Mouse (Mus musculus): Measurements from ENCODE around the gene Ptprq. TPM values are rescaled to one million over a fixed set of nuclear protein-coding genes. Genes with fewer than 3 reads are reported as not detected.

The Ptprq gene
- total RNA-seq, 2 experiments from 2014 or later, result 0.18 to 0.25 TPM

DNA sequence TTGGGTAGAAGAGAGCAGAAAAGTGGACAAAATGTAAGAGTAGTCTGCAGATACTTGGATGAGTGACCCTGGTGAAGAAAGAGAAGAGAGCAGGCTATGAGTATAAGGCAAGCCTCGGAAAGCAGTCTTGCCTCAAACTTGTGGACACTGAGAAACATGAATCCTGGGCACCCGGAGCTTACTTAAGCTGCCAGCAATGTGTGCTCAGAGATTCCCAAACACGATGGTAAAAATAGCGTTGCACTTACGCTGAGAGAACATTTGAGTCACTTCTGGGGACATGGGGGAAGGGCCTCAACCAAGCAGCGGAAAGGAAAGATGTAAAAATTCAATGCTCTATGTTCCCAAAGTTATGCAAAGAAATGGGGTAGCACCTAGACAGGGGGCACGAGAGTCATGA is 220.2 kb downstream of the Ptprq start:
- H3K27ac ChIP-seq, result peak overlapping the region; percentile 90
- H3K4me3 ChIP-seq, result peak overlapping the region; percentile 68
- TF ChIP-seq CTCF (IDR thresholded peaks at IDR 0.05), result no peak
- intact Hi-C loops (cut with DNase I), result no loop called here
- peak; percentile 70 for DNase-seq

DNA sequence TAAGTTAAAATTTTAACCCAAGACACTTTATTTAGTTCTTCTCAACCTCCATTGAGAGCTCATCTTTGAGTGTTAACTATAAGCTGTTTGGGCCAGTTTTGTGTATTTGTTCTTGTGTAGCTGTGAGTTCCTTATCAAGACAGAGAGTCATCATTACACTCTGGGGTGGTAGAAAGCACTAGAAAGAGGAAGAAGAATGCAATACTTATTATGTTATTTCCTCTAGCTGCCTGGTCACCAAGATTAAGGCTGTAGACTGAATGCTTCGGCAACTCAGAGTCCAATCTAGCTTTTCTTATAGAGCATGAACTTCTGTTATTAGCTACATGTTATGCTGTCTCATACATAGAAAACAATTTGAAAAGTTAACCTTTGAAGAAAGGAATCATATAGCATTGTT is 223.4 kb downstream of the Ptprq start:
- Histone ChIP-seq H3K27ac (peak overlapping the region; percentile 95), H3K4me3 (peak overlapping the region; percentile 81)
- no peak for TF ChIP-seq CTCF (IDR thresholded peaks at IDR 0.05)
- DNase-seq, result no peak
- intact Hi-C loops (cut with DNase I), result no loop called here

DNA sequence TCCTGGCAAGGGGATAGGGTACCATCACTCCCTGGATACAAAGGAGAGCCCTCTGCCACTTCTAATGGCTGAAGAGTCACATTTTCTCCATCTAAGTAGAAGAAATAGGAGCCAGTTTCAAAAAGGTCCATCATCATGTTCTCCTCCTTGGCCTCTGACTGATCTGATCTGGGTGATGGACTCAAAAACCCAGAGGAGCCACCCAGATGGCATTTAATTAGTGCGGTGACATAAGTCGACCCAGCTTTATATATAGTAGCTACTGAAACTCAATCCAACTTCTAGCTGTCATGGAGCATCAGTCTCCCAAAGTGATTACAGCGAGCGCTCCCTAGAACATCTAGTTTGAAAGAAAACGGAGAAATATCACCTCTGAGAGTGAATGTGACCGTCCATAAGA is 225.3 kb downstream of the Ptprq start, which contains the start of gene Myf6:
Gene Myf6 (minus strand): TSS at position 170 of the 400 bp plus-strand sequence.
- no peak for TF ChIP-seq CTCF (IDR thresholded peaks at IDR 0.05)
- peak within 1 kb of the TSS; percentile 81 for H3K4me3 ChIP-seq
- intact Hi-C loops (cut with DNase I), result loop anchor here (5.0 kb wide), 1 partner anchor 73 kb away; no protein-coding TSS in a partner anchor
- peak; percentile 48 for DNase-seq
- H3K27ac ChIP-seq, result peak within 1 kb of the TSS; percentile 95

DNA sequence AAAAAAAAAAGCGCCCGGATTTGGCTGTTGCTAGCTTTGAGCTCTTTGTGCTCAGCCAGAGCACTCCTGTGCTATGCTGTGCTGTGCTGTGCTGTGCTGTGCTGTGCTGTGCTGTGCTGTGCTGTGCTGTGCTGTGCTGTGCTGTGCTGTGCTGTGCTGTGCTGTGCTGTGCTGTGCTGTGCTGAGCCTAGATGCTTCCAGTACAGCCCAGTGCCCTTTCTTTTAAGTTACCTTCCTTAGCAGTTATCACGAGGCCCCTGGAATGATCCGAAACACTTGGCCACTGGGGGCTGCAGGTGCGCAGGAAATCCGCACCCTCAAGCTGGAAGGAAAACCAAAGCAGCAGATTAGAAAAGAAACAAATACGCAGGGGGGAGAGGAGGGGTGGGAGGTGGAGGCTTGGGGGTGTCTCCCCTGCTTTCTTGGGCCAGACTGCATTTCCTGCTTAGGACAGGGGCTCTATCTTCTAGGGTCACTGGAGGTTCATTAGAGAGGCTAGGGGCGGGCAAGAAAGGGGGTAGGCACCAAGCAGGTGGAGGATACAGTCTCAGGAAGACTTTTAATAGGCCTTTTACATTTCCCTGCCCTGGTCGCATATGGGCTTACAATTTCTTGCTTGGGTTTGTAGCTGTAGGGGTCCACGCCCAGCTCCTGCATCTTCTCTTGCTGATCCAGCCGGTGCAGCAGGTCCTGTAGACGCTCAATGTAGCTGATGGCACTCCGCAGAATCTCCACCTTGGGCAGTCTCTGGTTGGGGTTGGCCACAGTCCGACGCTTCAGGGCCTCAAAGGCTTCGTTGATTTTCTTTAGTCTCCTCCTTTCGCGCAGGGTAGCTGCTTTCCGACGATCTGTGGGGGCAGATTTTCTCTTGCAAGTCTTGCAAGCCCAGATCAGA is 226.0 kb downstream of the Ptprq start:
- peak; percentile 59 for DNase-seq
- no peak for TF ChIP-seq CTCF (IDR thresholded peaks at IDR 0.05)
- intact Hi-C loops (cut with DNase I), result loop anchor here (5.0 kb wide), 1 partner anchor 73 kb away; no protein-coding TSS in a partner anchor
- Histone ChIP-seq H3K4me3 (peak overlapping the region; percentile 81), H3K27ac (peak overlapping the region; percentile 95)

DNA sequence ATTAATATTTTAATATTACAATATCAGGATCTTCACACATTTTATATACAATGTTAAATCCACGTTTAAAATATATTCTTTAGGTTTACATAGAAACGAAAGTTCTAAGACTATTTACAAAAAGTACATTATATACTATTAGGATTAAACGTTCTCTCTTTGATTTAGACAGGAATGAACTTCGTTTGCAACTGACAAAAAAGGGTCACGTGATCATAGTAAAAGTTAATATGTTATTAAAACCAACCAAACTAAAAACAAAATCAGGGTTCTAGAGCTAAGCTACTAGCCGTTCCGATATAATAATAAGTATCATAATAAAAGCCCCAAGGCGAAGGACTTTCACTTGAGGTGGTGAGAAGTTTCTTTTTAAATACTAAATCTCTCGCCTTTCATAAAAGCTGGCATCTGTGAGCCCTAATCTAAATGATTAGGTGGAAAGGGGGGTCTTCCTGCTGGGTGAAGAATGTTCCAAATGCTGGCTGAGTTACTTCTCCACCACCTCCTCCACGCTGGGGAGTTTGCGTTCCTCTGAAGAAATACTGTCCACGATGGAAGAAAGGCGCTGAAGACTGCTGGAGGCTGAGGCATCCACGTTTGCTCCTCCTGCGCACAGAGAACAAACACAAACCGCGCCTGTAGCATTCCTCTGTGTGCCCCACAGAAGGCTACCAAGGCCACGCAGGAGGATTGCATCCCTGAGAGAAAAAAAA is 226.8 kb downstream of the Ptprq start:
- intact Hi-C loops (cut with DNase I), result loop anchor here (5.0 kb wide), 1 partner anchor 74 kb away; no protein-coding TSS in a partner anchor
- TF ChIP-seq CTCF (IDR thresholded peaks at IDR 0.05), result no peak
- peak overlapping the region; percentile 81 for H3K4me3 ChIP-seq
- peak; percentile 33 for DNase-seq
- peak overlapping the region; percentile 95 for H3K27ac ChIP-seq

DNA sequence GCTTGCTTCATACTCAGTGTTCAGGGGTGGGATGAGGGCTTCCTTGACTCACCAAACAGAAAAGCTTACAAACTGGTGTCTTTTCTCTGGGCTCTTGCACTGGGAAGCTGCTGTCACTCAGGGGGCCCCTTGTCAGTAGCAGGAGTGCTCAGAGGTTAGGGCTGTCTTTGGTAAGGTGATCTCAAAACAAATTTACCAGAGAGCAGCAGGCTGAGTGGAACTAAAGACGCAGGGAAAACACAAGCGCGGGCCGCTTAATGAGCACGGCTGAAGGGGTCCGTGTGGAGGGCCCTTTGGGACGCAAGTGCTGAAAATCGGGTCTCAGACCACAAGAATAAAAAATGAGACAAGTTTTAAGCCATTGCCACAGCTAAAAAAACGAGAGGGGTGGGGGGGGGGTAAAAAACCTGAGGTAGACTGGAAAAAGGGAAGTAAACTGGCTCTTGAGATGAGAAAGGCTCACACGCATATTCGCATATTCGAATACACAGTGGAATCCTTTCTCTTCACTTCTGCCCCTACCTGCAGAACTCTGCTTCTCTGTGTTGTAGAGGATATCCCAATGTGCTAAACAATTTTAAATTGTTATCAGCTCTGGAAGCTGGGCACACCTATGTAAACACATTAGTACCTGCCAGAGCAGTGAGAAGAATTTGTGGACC is 231.1 kb downstream of the Ptprq start:
- intact Hi-C loops (cut with DNase I), result no loop called here

DNA sequence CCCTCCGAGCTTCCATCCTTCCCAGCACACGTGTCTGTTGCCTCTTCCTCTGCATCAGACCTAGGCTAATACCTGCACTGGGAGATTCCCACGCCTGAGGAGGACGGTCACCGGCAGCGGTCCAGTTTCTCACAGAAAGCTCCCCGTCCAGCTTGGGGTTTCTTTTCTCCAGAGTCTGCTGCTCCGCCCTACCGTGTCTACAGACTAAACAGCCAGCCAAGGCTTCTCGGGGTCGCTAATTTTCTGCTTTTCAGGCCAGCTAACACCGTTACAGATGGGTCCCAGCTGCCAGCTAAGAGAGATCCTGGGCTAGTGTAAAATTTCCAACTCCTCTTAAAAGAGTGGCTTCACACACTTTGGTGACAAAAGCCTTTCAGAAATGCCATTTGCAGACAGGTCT is 233.1 kb downstream of the Ptprq start:
- DNase-seq, result peak; percentile 40
- intact Hi-C loops (cut with DNase I), result no loop called here
- Histone ChIP-seq H3K4me3 (peak overlapping the region; percentile 71), H3K27ac (peak overlapping the region; percentile 79; the same call in 1 of the 2 replicates)
- TF ChIP-seq CTCF (IDR thresholded peaks at IDR 0.05), result no peak

More for the DNA sequence above, 231.1 kb downstream of the Ptprq start:
- Histone ChIP-seq H3K27ac (peak overlapping the region; percentile 58), H3K4me3 (peak overlapping the region; percentile 9)
- no peak for TF ChIP-seq CTCF (IDR thresholded peaks at IDR 0.05)
- DNase-seq, result no peak

DNA sequence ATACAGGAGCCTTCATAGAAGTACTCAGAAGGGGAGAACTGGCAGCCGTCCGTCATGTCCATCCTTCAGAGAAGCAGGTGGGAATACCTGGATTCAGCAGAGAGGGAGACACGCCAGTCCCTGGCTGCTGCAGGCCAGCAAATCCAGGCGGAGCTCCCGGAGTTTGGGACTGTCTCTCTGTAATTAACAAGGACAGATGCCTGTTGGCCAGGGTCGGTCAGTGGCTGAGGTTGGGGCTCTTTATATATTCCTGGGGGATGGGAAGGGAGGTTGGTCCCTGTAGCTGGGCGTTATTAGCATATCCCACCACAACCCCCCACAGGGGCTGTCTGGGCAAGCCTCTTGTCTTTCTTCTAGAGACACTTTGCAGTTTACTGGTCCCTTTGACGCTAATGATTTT is 234.0 kb downstream of the Ptprq start, which contains the start of gene Myf5:
Gene Myf5 (minus strand): TSS at position 265 of the 400 bp plus-strand sequence.
- no peak for TF ChIP-seq CTCF (IDR thresholded peaks at IDR 0.05)
- peak; percentile 38 for DNase-seq

DNA sequence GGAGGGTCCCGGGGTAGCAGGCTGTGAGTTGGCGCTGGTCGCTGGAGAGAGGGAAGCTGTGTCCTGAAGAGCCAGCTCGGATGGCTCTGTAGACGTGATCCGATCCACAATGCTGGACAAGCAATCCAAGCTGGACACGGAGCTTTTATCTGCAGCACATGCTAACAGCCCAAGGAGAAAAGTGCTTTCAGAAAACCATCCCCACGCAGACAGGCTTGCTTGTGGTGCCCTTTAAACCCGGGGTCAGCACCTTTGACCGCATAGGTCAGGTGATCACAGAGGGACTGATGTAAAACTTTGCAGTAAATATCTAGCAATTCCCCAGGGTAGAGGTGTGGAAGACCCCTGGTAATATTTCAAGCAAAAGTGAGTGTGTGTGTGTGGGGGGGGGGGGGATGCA is 235.8 kb downstream of the Ptprq start:
- peak; percentile 31 for DNase-seq
- H3K4me3 ChIP-seq, result peak overlapping the region; percentile 71
- intact Hi-C loops (cut with DNase I), result no loop called here
- H3K27ac ChIP-seq, result peak overlapping the region; percentile 79
- no peak for TF ChIP-seq CTCF (IDR thresholded peaks at IDR 0.05)

More for the DNA sequence above, 234.0 kb downstream of the Ptprq start, which contains the start of gene Myf5:
- intact Hi-C loops (cut with DNase I), result no loop called here
- H3K27ac ChIP-seq, result peak within 1 kb of the TSS; percentile 79
- peak within 1 kb of the TSS; percentile 71 for H3K4me3 ChIP-seq

DNA sequence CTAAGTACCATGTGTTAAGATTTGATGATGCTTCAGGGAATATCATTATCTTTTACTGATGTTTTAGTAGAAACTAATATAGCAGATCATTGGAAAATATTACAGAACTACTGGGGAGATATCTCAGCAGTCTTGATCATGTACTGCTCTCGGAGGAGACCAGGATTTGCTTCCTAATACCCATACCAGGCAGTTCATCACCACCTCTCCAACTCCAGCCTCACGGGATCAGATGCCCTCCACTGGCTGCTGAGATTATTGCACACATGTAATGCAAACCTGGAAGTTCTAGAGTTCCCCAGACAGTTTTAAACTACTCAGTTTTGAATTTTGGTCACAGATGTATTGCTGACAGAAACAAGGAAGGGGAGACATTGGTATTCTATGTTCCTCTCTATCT is 246.4 kb downstream of the Ptprq start:
- peak; percentile 36 for TF ChIP-seq CTCF (IDR thresholded peaks at IDR 0.05)
- intact Hi-C loops (cut with DNase I), result no loop called here
- no peak overlapping the region for H3K4me3 ChIP-seq
- no peak overlapping the region for H3K27ac ChIP-seq
- DNase-seq, result no peak

DNA sequence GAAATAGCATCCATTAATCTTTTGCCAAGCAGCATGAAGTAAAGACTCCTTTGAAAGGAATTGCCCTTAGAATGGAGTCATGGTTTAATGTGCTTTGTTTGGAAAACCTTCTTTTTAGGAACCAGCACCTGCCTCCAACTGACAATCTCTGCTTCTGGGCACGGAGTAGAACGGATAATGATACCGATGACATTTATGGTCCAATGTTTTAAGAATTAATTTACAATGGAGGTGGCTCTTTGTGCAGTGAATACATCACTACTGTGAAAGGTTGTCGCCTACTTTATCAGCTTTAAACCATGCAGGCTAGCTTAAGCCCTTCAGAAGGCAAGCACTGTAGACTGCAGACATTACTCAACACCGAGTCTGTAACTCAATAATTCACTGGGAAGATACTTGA is 248.1 kb downstream of the Ptprq start:
- TF ChIP-seq CTCF (IDR thresholded peaks at IDR 0.05), result no peak
- no peak for DNase-seq
- Histone ChIP-seq H3K27ac (no peak overlapping the region), H3K4me3 (no peak overlapping the region)
- intact Hi-C loops (cut with DNase I), result no loop called here

DNA sequence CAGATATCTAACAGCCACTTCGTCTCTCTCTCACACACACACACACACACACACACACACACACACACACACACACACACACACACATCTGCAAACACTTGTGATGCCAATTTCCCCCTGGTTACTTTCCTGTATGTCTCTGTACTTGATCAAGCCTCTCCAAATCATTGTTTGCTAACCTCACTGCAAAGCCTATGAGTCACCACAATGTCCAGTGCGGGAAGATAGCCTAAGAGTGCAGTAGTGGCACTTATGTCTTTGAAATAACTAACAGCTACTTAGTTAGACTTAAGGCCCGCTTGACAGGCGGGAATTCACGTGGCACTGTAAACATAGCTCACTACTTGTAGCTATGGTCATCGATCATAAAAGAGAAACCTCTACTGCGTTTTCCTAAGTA is 252.0 kb downstream of the Ptprq start:
- no peak for TF ChIP-seq CTCF (IDR thresholded peaks at IDR 0.05)
- intact Hi-C loops (cut with DNase I), result no loop called here
- no peak overlapping the region for H3K4me3 ChIP-seq

More for the DNA sequence above, 252.0 kb downstream of the Ptprq start:
- DNase-seq, result no peak
- H3K27ac ChIP-seq, result no peak overlapping the region

Small RNA genes lying within 50 kb of the gene (microRNA-seq; reads per million reads assigned to microRNA genes)
- not detected for gene Gm44403

Other genes starting within 250 kb of the Ptprq start
- gene Myf5, start 233.9 kb downstream of the Ptprq start, total RNA-seq (2021), result 1 to 10 TPM; 1.9 to 2.3 TPM
- gene Myf6, start 225.3 kb downstream of the Ptprq start, total RNA-seq (2021), result 100 to 1,000 TPM in 1 of 2 experiments, 10 to 100 TPM in 1; 97.3 to 144 TPM
- gene Otogl, start 192.1 kb upstream of the Ptprq start, total RNA-seq (2021), result under 1 TPM; 0.05 to 0.06 TPM